Comparison of ENCODE assay signal across 21 mouse cellular contexts in the genomic region with DNA sequence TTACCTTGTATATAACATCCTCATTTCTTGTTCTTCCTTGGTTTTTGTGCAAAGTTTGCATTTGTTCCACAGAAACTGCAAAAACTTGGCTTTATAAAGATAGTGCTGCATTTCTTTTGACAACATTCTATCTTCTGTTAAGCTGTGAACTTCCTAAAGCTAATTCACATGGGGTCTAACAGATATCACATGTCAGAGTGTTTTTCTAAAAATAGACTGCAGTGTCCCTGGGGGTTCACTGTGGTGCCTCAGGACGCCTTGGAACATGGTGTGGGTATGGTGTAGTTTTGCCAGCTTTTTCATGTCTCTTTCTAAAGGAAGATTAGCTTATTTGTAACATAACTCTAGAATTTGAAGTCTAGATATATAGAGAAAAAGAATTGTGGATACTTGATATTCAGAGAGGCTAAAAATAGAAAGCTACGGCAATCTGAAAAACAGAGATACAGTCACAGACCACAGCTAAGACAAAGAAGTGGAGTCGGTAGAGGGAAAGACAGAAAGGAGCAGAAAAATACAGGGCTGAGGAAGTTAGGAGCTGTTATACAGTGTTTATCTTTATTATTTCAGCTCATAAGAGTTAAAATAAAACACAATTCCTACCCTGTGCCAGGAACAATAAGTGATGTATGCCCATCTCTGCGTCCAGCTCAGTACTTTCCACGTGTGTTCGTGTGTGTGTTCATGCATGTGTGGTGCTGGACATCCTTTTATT.
DNase-seq lines count a peak whose midpoint lies in the region; ATAC-seq and TF ChIP-seq lines count a peak whose summit lies in the region.
"Had no signal": no experiment of that assay in that cellular context is flagged by ENCODE, and none has a peak within 500 bp of the region (broad histone marks: within the 10 kb centered on the region; RNA-seq: fewer than 3 reads in every experiment).

No protein-coding gene starts in this region.

- H3K4me3 ChIP-seq in heart, embryonic 12.5 days: no peak overlapping the region
- no peak overlapping the region for H3K4me3 ChIP-seq in hindbrain, postnatal 0 days (ENCODE audit: low read length)
- no peak overlapping the region for H3K4me3 ChIP-seq in hindbrain, embryonic 10.5 days
- H3K4me3 ChIP-seq: embryonic facial prominence, embryonic 15.5 days; intestine, embryonic 15.5 days; limb, embryonic 13.5 days; liver, embryonic 15.5 days; neural tube, embryonic 13.5 days had no signal

- no peaks in the 10 kb centered on the region; the same call in 1 of the 2 replicates for H3K36me3 ChIP-seq in heart, embryonic 12.5 days
- H3K36me3 ChIP-seq in hindbrain, postnatal 0 days (ENCODE audit: insufficient read depth, low read length): 0 out of 2 replicates have a peak, but pooled peaks cover 3% of the 10 kb centered on the region
- peaks cover 10% of the 10 kb centered on the region for H3K36me3 ChIP-seq in hindbrain, embryonic 10.5 days
- H3K36me3 ChIP-seq: embryonic facial prominence, embryonic 15.5 days; intestine, embryonic 15.5 days had no signal

- peak overlapping the region; percentile 21; the same call in 1 of the 2 replicates for H3K4me2 ChIP-seq in heart, embryonic 12.5 days
- no peak overlapping the region for H3K4me2 ChIP-seq in hindbrain, postnatal 0 days (ENCODE audit: low read depth, low read length)
- H3K4me2 ChIP-seq: embryonic facial prominence, embryonic 15.5 days; intestine, embryonic 15.5 days; limb, embryonic 13.5 days; liver, embryonic 15.5 days; neural tube, embryonic 13.5 days had no signal

- peaks cover 10% of the 10 kb centered on the region for H3K4me1 ChIP-seq in heart, embryonic 12.5 days (replicated peaks)
- no peaks in the 10 kb centered on the region for H3K4me1 ChIP-seq in hindbrain, postnatal 0 days (ENCODE audit: insufficient read depth, low read length)
- peaks cover 12% of the 10 kb centered on the region for H3K4me1 ChIP-seq in hindbrain, embryonic 10.5 days (replicated peaks)
- H3K4me1 ChIP-seq: embryonic facial prominence, embryonic 15.5 days; intestine, embryonic 15.5 days; limb, embryonic 13.5 days had no signal

- H3K27me3 ChIP-seq in heart, embryonic 12.5 days (replicated peaks): no peaks in the 10 kb centered on the region
- H3K27me3 ChIP-seq in hindbrain, postnatal 0 days (ENCODE audit: insufficient read depth, low read length): no peaks in the 10 kb centered on the region
- H3K27me3 ChIP-seq in hindbrain, embryonic 10.5 days (ENCODE audit: insufficient read depth, poor library complexity, severe bottlenecking): no peaks in the 10 kb centered on the region
- H3K27me3 ChIP-seq: embryonic facial prominence, embryonic 15.5 days; intestine, embryonic 15.5 days; limb, embryonic 13.5 days; liver, embryonic 15.5 days; neural tube, embryonic 13.5 days had no signal

- intact Hi-C loops in heart, postnatal 25 days (cut with DNase I): no loop called here
- intact Hi-C loops in heart, postnatal 10 days (cut with DNase I): no loop called here

- no peak for ATAC-seq in heart, embryonic 12.5 days (ENCODE audit: insufficient number of reproducible peaks, low FRiP score)
- no peak for ATAC-seq in hindbrain, postnatal 0 days
- ATAC-seq: forebrain, embryonic 14.5 days; intestine, embryonic 15.5 days; lung, postnatal 0 days had no signal

- H3K27ac ChIP-seq in heart, embryonic 12.5 days (ENCODE audit: poor library complexity, severe bottlenecking): peak overlapping the region; percentile 80
- H3K27ac ChIP-seq in hindbrain, postnatal 0 days: no peak overlapping the region
- no peak overlapping the region for H3K27ac ChIP-seq in hindbrain, embryonic 10.5 days
- H3K27ac ChIP-seq: embryonic facial prominence, embryonic 15.5 days; intestine, embryonic 15.5 days; limb, embryonic 13.5 days; liver, embryonic 15.5 days; neural tube, embryonic 13.5 days; stomach, postnatal 0 days had no signal

- TF ChIP-seq CTCF in hindbrain, postnatal 0 days (IDR thresholded peaks at IDR 0.05; ENCODE audit: low read depth): no peak

- peak; percentile 16 for DNase-seq in adrenal gland, postnatal 10 days
- no peak for DNase-seq in adrenal gland, postnatal 25 days
- no peak for DNase-seq in heart, postnatal 25 days (ENCODE audit: low spot score)
- DNase-seq in hindbrain, postnatal 0 days (ENCODE audit: low spot score): peak; percentile 15
- no peak for DNase-seq in hindbrain, embryonic 10.5 days (ENCODE audit: low spot score)
- peak; percentile 9 to 25 for DNase-seq in heart, postnatal 10 days
- no peak for DNase-seq in cerebellum, adult 11-12 months
- DNase-seq: adrenal gland, postnatal 36 days; cerebellum, adult 9-10 months; kidney, postnatal 4 days; right cerebral cortex, postnatal 14 days; thymus, postnatal 25 days had no signal

- 36% methylated on average over 6 of the region's 6 CpGs for WGBS in heart, embryonic 12.5 days
- WGBS in hindbrain, postnatal 0 days: 73% methylated on average over 6 of the region's 6 CpGs
- 85% methylated on average over 6 of the region's 6 CpGs for WGBS in hindbrain, embryonic 10.5 days

- H3K9me3 ChIP-seq in heart, embryonic 12.5 days (replicated peaks): no peaks in the 10 kb centered on the region
- H3K9me3 ChIP-seq in hindbrain, postnatal 0 days (ENCODE audit: low read length): no peaks in the 10 kb centered on the region
- no peaks in the 10 kb centered on the region for H3K9me3 ChIP-seq in hindbrain, embryonic 10.5 days
- H3K9me3 ChIP-seq: embryonic facial prominence, embryonic 15.5 days; intestine, embryonic 15.5 days; limb, embryonic 13.5 days; liver, embryonic 15.5 days; neural tube, embryonic 13.5 days had no signal

- no peak overlapping the region for H3K9ac ChIP-seq in heart, embryonic 12.5 days
- H3K9ac ChIP-seq in hindbrain, postnatal 0 days (replicated peaks; ENCODE audit: low read length): no peak overlapping the region
- H3K9ac ChIP-seq: embryonic facial prominence, embryonic 15.5 days; intestine, embryonic 15.5 days; limb, embryonic 13.5 days; liver, embryonic 15.5 days; neural tube, embryonic 13.5 days had no signal

Comparison
In these comparisons a context has a peak if more than half of its experiments do, and no peak if none do; other contexts are left out.
1. DNase-seq: peak in adrenal gland, postnatal 10 days (single experiment), hindbrain, postnatal 0 days (single experiment) and heart, postnatal 10 days (2 of 2); none in adrenal gland, postnatal 25 days (single experiment), heart, postnatal 25 days (single experiment), hindbrain, embryonic 10.5 days (single experiment) and cerebellum, adult 11-12 months (single experiment).